14 mouse cellular contexts compared by ENCODE assay signal in genomic region chr12:103376774-103377173, GRCm38 (mm10). TPM values are rescaled to one million over a fixed set of nuclear protein-coding genes. Genes with fewer than 3 reads are reported as not detected.
DNase-seq lines count a peak whose midpoint lies in the region; ATAC-seq and TF ChIP-seq lines count a peak whose summit lies in the region.
"Had no signal": no experiment of that assay in that cellular context is flagged by ENCODE, and none has a peak within 500 bp of the region (broad histone marks: within the 10 kb centered on the region; RNA-seq: fewer than 3 reads in every experiment).

No protein-coding gene starts in this region.

- H3K4me2 ChIP-seq in heart, embryonic 12.5 days: no peak overlapping the region
- no peak overlapping the region for H3K4me2 ChIP-seq in midbrain, embryonic 13.5 days (replicated peaks)
- H3K4me2 ChIP-seq in midbrain, embryonic 11.5 days: no peak overlapping the region
- H3K4me2 ChIP-seq: heart, embryonic 13.5 days; neural tube, embryonic 12.5 days had no signal

- intact Hi-C loops in left cerebral cortex, postnatal 25 days (cut with DNase I): loop anchor here (2.0 kb wide), 1 partner anchor 32 kb away; no protein-coding TSS in a partner anchor

- no peak for ATAC-seq in heart, embryonic 12.5 days (ENCODE audit: insufficient number of reproducible peaks, low FRiP score)
- peak; percentile 56; the same call in 1 of the 2 replicates for ATAC-seq in midbrain, embryonic 13.5 days
- no peak for ATAC-seq in midbrain, embryonic 11.5 days (ENCODE audit: low FRiP score)
- ATAC-seq: intestine, postnatal 0 days had no signal

- no peaks in the 10 kb centered on the region for H3K36me3 ChIP-seq in heart, embryonic 10.5 days
- no peaks in the 10 kb centered on the region for H3K36me3 ChIP-seq in heart, embryonic 12.5 days
- no peaks in the 10 kb centered on the region for H3K36me3 ChIP-seq in midbrain, embryonic 13.5 days
- no peaks in the 10 kb centered on the region for H3K36me3 ChIP-seq in midbrain, embryonic 11.5 days (ENCODE audit: control insufficient read depth, insufficient read depth, low read length)
- H3K36me3 ChIP-seq in kidney, adult 2 months (ENCODE audit: control insufficient read depth, insufficient read depth, low read length): no peaks in the 10 kb centered on the region
- H3K36me3 ChIP-seq: embryonic facial prominence, embryonic 10.5 days; heart, embryonic 13.5 days; neural tube, embryonic 12.5 days had no signal

- DNase-seq in heart, embryonic 10.5 days (ENCODE audit: low spot score): no peak
- DNase-seq in midbrain, embryonic 11.5 days (ENCODE audit: low spot score, missing footprints): no peak
- peak; percentile 89 for DNase-seq in brain, adult 2 months (ENCODE audit: low read depth, low spot score)
- DNase-seq in left cerebral cortex, postnatal 25 days (ENCODE audit: low spot score in 2 of 2): peak; percentile 49 to 87
- no peak for DNase-seq in kidney, adult 2 months
- DNase-seq in cerebellum, adult 11 months: no peak
- DNase-seq: adrenal gland, postnatal 14 days; cerebellum, adult 11-12 months had no signal

- H3K9ac ChIP-seq in heart, embryonic 12.5 days: no peak overlapping the region
- no peak overlapping the region for H3K9ac ChIP-seq in midbrain, embryonic 13.5 days (replicated peaks)
- no peak overlapping the region for H3K9ac ChIP-seq in midbrain, embryonic 11.5 days (ENCODE audit: low read length)
- H3K9ac ChIP-seq: heart, embryonic 13.5 days; neural tube, embryonic 12.5 days had no signal

- no peaks in the 10 kb centered on the region for H3K27me3 ChIP-seq in heart, embryonic 10.5 days (ENCODE audit: insufficient read depth, poor library complexity, severe bottlenecking)
- H3K27me3 ChIP-seq in heart, embryonic 12.5 days (replicated peaks): no peaks in the 10 kb centered on the region; the same call in 1 of the 2 replicates
- no peaks in the 10 kb centered on the region for H3K27me3 ChIP-seq in midbrain, embryonic 13.5 days
- no peaks in the 10 kb centered on the region for H3K27me3 ChIP-seq in midbrain, embryonic 11.5 days (ENCODE audit: control insufficient read depth, insufficient read depth, low read length)
- no peaks in the 10 kb centered on the region for H3K27me3 ChIP-seq in kidney, adult 2 months (replicated peaks; ENCODE audit: control insufficient read depth, insufficient read depth, low read length)
- H3K27me3 ChIP-seq: heart, embryonic 13.5 days; neural tube, embryonic 12.5 days had no signal

- 69% methylated on average over 4 of the region's 4 CpGs for WGBS in heart, embryonic 10.5 days
- 67% methylated on average over 4 of the region's 4 CpGs for WGBS in heart, embryonic 12.5 days
- 73% methylated on average over 4 of the region's 4 CpGs for WGBS in midbrain, embryonic 13.5 days
- WGBS in midbrain, embryonic 11.5 days: 67% methylated on average over 4 of the region's 4 CpGs
- WGBS in kidney, adult 2 months: 67% methylated on average over 4 of the region's 4 CpGs

- H3K4me3 ChIP-seq in heart, embryonic 10.5 days: no peak overlapping the region
- no peak overlapping the region for H3K4me3 ChIP-seq in heart, embryonic 12.5 days
- no peak overlapping the region for H3K4me3 ChIP-seq in midbrain, embryonic 13.5 days (replicated peaks)
- H3K4me3 ChIP-seq in midbrain, embryonic 11.5 days (ENCODE audit: low read depth, low read length): no peak overlapping the region
- H3K4me3 ChIP-seq in kidney, adult 2 months (ENCODE audit: insufficient read depth, low read depth, low read length): no peak overlapping the region
- H3K4me3 ChIP-seq: embryonic facial prominence, embryonic 10.5 days; heart, embryonic 13.5 days; neural tube, embryonic 12.5 days had no signal

- H3K27ac ChIP-seq in heart, embryonic 10.5 days: 0 out of 2 replicates have a peak overlapping the region, but pooled peaks have one; percentile 19
- H3K27ac ChIP-seq in heart, embryonic 12.5 days (ENCODE audit: poor library complexity, severe bottlenecking): no peak overlapping the region
- H3K27ac ChIP-seq in midbrain, embryonic 13.5 days: no peak overlapping the region
- H3K27ac ChIP-seq in midbrain, embryonic 11.5 days (ENCODE audit: low read depth, low read length): no peak overlapping the region
- H3K27ac ChIP-seq in kidney, adult 2 months (ENCODE audit: insufficient read depth, low read depth, low read length): no peak overlapping the region
- H3K27ac ChIP-seq: embryonic facial prominence, embryonic 10.5 days; heart, embryonic 13.5 days; neural tube, embryonic 12.5 days had no signal

- no peak for TF ChIP-seq POLR2A in kidney, adult 2 months (IDR thresholded peaks at IDR 0.05; ENCODE audit: low read depth, low read length)

- H3K4me1 ChIP-seq in heart, embryonic 10.5 days: peaks cover 18% of the 10 kb centered on the region
- peaks cover 12% of the 10 kb centered on the region for H3K4me1 ChIP-seq in heart, embryonic 12.5 days (replicated peaks)
- no peaks in the 10 kb centered on the region for H3K4me1 ChIP-seq in midbrain, embryonic 13.5 days (replicated peaks)
- H3K4me1 ChIP-seq in midbrain, embryonic 11.5 days (ENCODE audit: control insufficient read depth, insufficient read depth, low read length): no peaks in the 10 kb centered on the region
- H3K4me1 ChIP-seq in kidney, adult 2 months (ENCODE audit: control insufficient read depth, insufficient read depth, low read length): no peaks in the 10 kb centered on the region
- H3K4me1 ChIP-seq: neural tube, embryonic 12.5 days had no signal

- H3K9me3 ChIP-seq in heart, embryonic 10.5 days: no peaks in the 10 kb centered on the region
- H3K9me3 ChIP-seq in heart, embryonic 12.5 days (replicated peaks): no peaks in the 10 kb centered on the region
- no peaks in the 10 kb centered on the region for H3K9me3 ChIP-seq in midbrain, embryonic 13.5 days
- no peaks in the 10 kb centered on the region for H3K9me3 ChIP-seq in midbrain, embryonic 11.5 days (ENCODE audit: control insufficient read depth, low read length)
- H3K9me3 ChIP-seq: embryonic facial prominence, embryonic 10.5 days; heart, embryonic 13.5 days; neural tube, embryonic 12.5 days had no signal

- TF ChIP-seq CTCF in kidney, adult 2 months (conservative IDR thresholded peaks at IDR 0.05; ENCODE audit: insufficient read depth, insufficient read length, low read depth, low read length): no peak

RNA-seq across cellular contexts. Expression of gene Otub2, which starts 11.7 kb away (rescaled TPM):
- 22.5 and 26.0 TPM in 2 replicates for polyA plus RNA-seq in heart, embryonic 10.5 days (2016; fragmentation: Nextera tagmentation; extraction: Ambion mirVana)
- polyA plus RNA-seq in heart, embryonic 12.5 days (2016; fragmentation: Nextera tagmentation; extraction: Ambion mirVana): 17.7 and 18.4 TPM in 2 replicates
- 18.3 and 19.6 TPM in 2 replicates for polyA plus RNA-seq in midbrain, embryonic 13.5 days (2015; fragmentation: Nextera tagmentation; extraction: Ambion mirVana)
- 13.9 and 14.1 TPM in 2 replicates for polyA plus RNA-seq in midbrain, embryonic 11.5 days (2014; fragmentation: Nextera tagmentation; extraction: Ambion mirVana)
- 10 to 100 TPM; 32.9 to 42.8 TPM for total RNA-seq in left cerebral cortex, postnatal 25 days (2021)
- polyA plus RNA-seq in kidney, adult 2 months (2012; rRNA removed): 3.9 and 4.0 TPM in 2 replicates

RNA-seq across cellular contexts. Expression of gene Asb2, which starts 21.0 kb away (rescaled TPM):
- polyA plus RNA-seq in heart, embryonic 10.5 days (2016; fragmentation: Nextera tagmentation; extraction: Ambion mirVana): 152 and 312 TPM in 2 replicates
- polyA plus RNA-seq in heart, embryonic 12.5 days (2016; fragmentation: Nextera tagmentation; extraction: Ambion mirVana): 218 TPM in 2 replicates
- 0.57 and 0.82 TPM in 2 replicates for polyA plus RNA-seq in midbrain, embryonic 13.5 days (2015; fragmentation: Nextera tagmentation; extraction: Ambion mirVana)
- polyA plus RNA-seq in midbrain, embryonic 11.5 days (2014; fragmentation: Nextera tagmentation; extraction: Ambion mirVana): 0.58 and 0.77 TPM in 2 replicates
- total RNA-seq in left cerebral cortex, postnatal 25 days (2021): 1 to 10 TPM; 2.7 to 3.4 TPM
- 6.7 and 10.7 TPM in 2 replicates for polyA plus RNA-seq in kidney, adult 2 months (2012; rRNA removed)

RNA-seq across cellular contexts. Expression of gene 9330161L09Rik, which starts 30.8 kb away (rescaled TPM):
- 0.53 and 0.62 TPM in 2 replicates for polyA plus RNA-seq in heart, embryonic 10.5 days (2016; fragmentation: Nextera tagmentation; extraction: Ambion mirVana)
- polyA plus RNA-seq in heart, embryonic 12.5 days (2016; fragmentation: Nextera tagmentation; extraction: Ambion mirVana): 0.39 and 0.46 TPM in 2 replicates
- polyA plus RNA-seq in midbrain, embryonic 13.5 days (2015; fragmentation: Nextera tagmentation; extraction: Ambion mirVana): 0.68 and 1.2 TPM in 2 replicates
- 0.59 and 0.81 TPM in 2 replicates for polyA plus RNA-seq in midbrain, embryonic 11.5 days (2014; fragmentation: Nextera tagmentation; extraction: Ambion mirVana)
- total RNA-seq in left cerebral cortex, postnatal 25 days (2021): 1 to 10 TPM; 2.2 to 2.5 TPM
- 0.81 and 0.88 TPM in 2 replicates for polyA plus RNA-seq in kidney, adult 2 months (2012; rRNA removed)
- polyA plus RNA-seq: intestine, postnatal 0 days had no signal

RNA-seq across cellular contexts. Expression of gene Ddx24, which starts 48.9 kb away (rescaled TPM):
- polyA plus RNA-seq in heart, embryonic 10.5 days (2016; fragmentation: Nextera tagmentation; extraction: Ambion mirVana): 68.4 and 77.5 TPM in 2 replicates
- polyA plus RNA-seq in heart, embryonic 12.5 days (2016; fragmentation: Nextera tagmentation; extraction: Ambion mirVana): 72.3 and 78.7 TPM in 2 replicates
- polyA plus RNA-seq in midbrain, embryonic 13.5 days (2015; fragmentation: Nextera tagmentation; extraction: Ambion mirVana): 138 and 163 TPM in 2 replicates
- polyA plus RNA-seq in midbrain, embryonic 11.5 days (2014; fragmentation: Nextera tagmentation; extraction: Ambion mirVana): 107 and 114 TPM in 2 replicates
- total RNA-seq in left cerebral cortex, postnatal 25 days (2021): 100 to 1,000 TPM; 213 to 218 TPM
- 37.5 and 41.9 TPM in 2 replicates for polyA plus RNA-seq in kidney, adult 2 months (2012; rRNA removed)

RNA-seq across cellular contexts. Expression of gene Ifi27, which starts 57.2 kb away (rescaled TPM):
- 2.4 and 6.6 TPM in 2 replicates for polyA plus RNA-seq in heart, embryonic 10.5 days (2016; fragmentation: Nextera tagmentation; extraction: Ambion mirVana)
- 23.7 and 26.3 TPM in 2 replicates for polyA plus RNA-seq in heart, embryonic 12.5 days (2016; fragmentation: Nextera tagmentation; extraction: Ambion mirVana)
- polyA plus RNA-seq in midbrain, embryonic 13.5 days (2015; fragmentation: Nextera tagmentation; extraction: Ambion mirVana): 5.2 and 6.2 TPM in 2 replicates
- polyA plus RNA-seq in midbrain, embryonic 11.5 days (2014; fragmentation: Nextera tagmentation; extraction: Ambion mirVana): 3.7 and 4.1 TPM in 2 replicates
- 10 to 100 TPM; 48.9 to 51.2 TPM for total RNA-seq in left cerebral cortex, postnatal 25 days (2021)
- polyA plus RNA-seq in kidney, adult 2 months (2012; rRNA removed): 320 and 355 TPM in 2 replicates

Comparison
In these comparisons a context has a peak if more than half of its experiments do, and no peak if none do; other contexts are left out.
1. DNase-seq: peak in brain, adult 2 months (single experiment) and left cerebral cortex, postnatal 25 days (2 of 2); none in heart, embryonic 10.5 days (single experiment), midbrain, embryonic 11.5 days (single experiment), kidney, adult 2 months (single experiment) and cerebellum, adult 11 months (single experiment).
2. RNA of gene Asb2, which starts 21.0 kb away (polyA plus RNA-seq): 218 TPM in heart, embryonic 12.5 days and 152 to 312 TPM in heart, embryonic 10.5 days; 6.7 to 10.7 TPM in kidney, adult 2 months, 0.58 to 0.77 TPM in midbrain, embryonic 11.5 days and 0.57 to 0.82 TPM in midbrain, embryonic 13.5 days; every median in the first group is over 10 times any median in the second.